ENCODE assay signal across 18 mouse cellular contexts in genomic region chr11:18069348-18070031, GRCm38 (mm10).
DNase-seq lines count a peak whose midpoint lies in the region; ATAC-seq and TF ChIP-seq lines count a peak whose summit lies in the region.
"Had no signal": no experiment of that assay in that cellular context is flagged by ENCODE, and none has a peak within 500 bp of the region (broad histone marks: within the 10 kb centered on the region; RNA-seq: fewer than 3 reads in every experiment).

No protein-coding gene starts in this region.

- ATAC-seq in forebrain, embryonic 14.5 days: peak; percentile 81
- peak; percentile 71 for ATAC-seq in hindbrain, embryonic 16.5 days
- peak; percentile 93 for ATAC-seq in neural tube, embryonic 13.5 days (ENCODE audit: low read depth)
- no peak for ATAC-seq in monocyte, adult 5-6 weeks (replicated peaks; ENCODE audit: insufficient number of reproducible peaks, low FRiP score, low TSS enrichment, poor library complexity, severe bottlenecking)
- ATAC-seq: intestine, postnatal 0 days had no signal

- TF ChIP-seq CTCF in brain, embryonic 14.5 days (IDR thresholded peaks at IDR 0.05; ENCODE audit: borderline replicate concordance, extremely low read depth, insufficient read depth, insufficient read length): no peak

- 41% methylated on average over 7 of the region's 7 CpGs for WGBS in forebrain, embryonic 14.5 days
- WGBS in hindbrain, embryonic 16.5 days: 36% methylated on average over 7 of the region's 7 CpGs
- WGBS in neural tube, embryonic 13.5 days: 35% methylated on average over 7 of the region's 7 CpGs

- H3K27ac ChIP-seq in forebrain, embryonic 14.5 days (ENCODE audit: low read depth, low read length): no peak overlapping the region
- 0 out of 2 replicates have a peak overlapping the region, but pooled peaks have one; percentile 31 for H3K27ac ChIP-seq in hindbrain, embryonic 16.5 days (ENCODE audit: low read depth, low read length)
- H3K27ac ChIP-seq in neural tube, embryonic 13.5 days (replicated peaks): peak overlapping the region; percentile 73
- H3K27ac ChIP-seq: kidney, postnatal 0 days; limb, embryonic 15.5 days; lung, embryonic 15.5 days had no signal

- no peak for TF ChIP-seq POLR2A in brain, embryonic 14.5 days (IDR thresholded peaks at IDR 0.05; ENCODE audit: borderline replicate concordance, extremely low read depth, insufficient read depth, insufficient read length, poor library complexity, severe bottlenecking)

- no peaks in the 10 kb centered on the region for H3K9me3 ChIP-seq in forebrain, embryonic 14.5 days (replicated peaks; ENCODE audit: control insufficient read depth, low read length)
- no peaks in the 10 kb centered on the region for H3K9me3 ChIP-seq in hindbrain, embryonic 16.5 days (ENCODE audit: control insufficient read depth, low read length)
- no peaks in the 10 kb centered on the region for H3K9me3 ChIP-seq in neural tube, embryonic 13.5 days
- H3K9me3 ChIP-seq: heart, embryonic 12.5 days; limb, embryonic 15.5 days; lung, embryonic 15.5 days; megakaryocyte, embryonic 14.5 days had no signal

- peaks cover 7% of the 10 kb centered on the region; the same call in 1 of the 2 replicates for H3K4me1 ChIP-seq in forebrain, embryonic 14.5 days (ENCODE audit: control insufficient read depth, insufficient read depth, low read length)
- 0 out of 2 replicates have a peak, but pooled peaks cover 3% of the 10 kb centered on the region for H3K4me1 ChIP-seq in hindbrain, embryonic 16.5 days (ENCODE audit: control insufficient read depth, insufficient read depth, low read depth, low read length)
- H3K4me1 ChIP-seq in neural tube, embryonic 13.5 days (replicated peaks): peaks cover 17% of the 10 kb centered on the region; the same call in 1 of the 2 replicates
- H3K4me1 ChIP-seq: limb, embryonic 15.5 days; megakaryocyte, embryonic 14.5 days had no signal

- no peak overlapping the region for H3K9ac ChIP-seq in forebrain, embryonic 14.5 days (ENCODE audit: low read length)
- H3K9ac ChIP-seq in hindbrain, embryonic 16.5 days (ENCODE audit: low read depth, low read length): no peak overlapping the region
- H3K9ac ChIP-seq in neural tube, embryonic 13.5 days: no peak overlapping the region
- H3K9ac ChIP-seq: heart, embryonic 12.5 days; limb, embryonic 15.5 days; lung, embryonic 15.5 days had no signal

- no peaks in the 10 kb centered on the region for H3K36me3 ChIP-seq in forebrain, embryonic 14.5 days (ENCODE audit: control insufficient read depth, insufficient read depth, low read length)
- no peaks in the 10 kb centered on the region for H3K36me3 ChIP-seq in hindbrain, embryonic 16.5 days (ENCODE audit: control insufficient read depth, insufficient read depth, low read length)
- no peaks in the 10 kb centered on the region for H3K36me3 ChIP-seq in neural tube, embryonic 13.5 days
- H3K36me3 ChIP-seq: heart, embryonic 12.5 days; limb, embryonic 15.5 days; lung, embryonic 15.5 days had no signal

- H3K4me3 ChIP-seq in forebrain, embryonic 14.5 days (ENCODE audit: low read depth, low read length): no peak overlapping the region
- H3K4me3 ChIP-seq in hindbrain, embryonic 16.5 days (ENCODE audit: low read length): no peak overlapping the region
- no peak overlapping the region for H3K4me3 ChIP-seq in neural tube, embryonic 13.5 days
- H3K4me3 ChIP-seq: heart, embryonic 12.5 days; limb, embryonic 15.5 days; lung, embryonic 15.5 days; megakaryocyte, embryonic 14.5 days had no signal

- peak; percentile 57 for DNase-seq in brain, embryonic 14.5 days (ENCODE audit: low read depth)
- DNase-seq in forebrain, embryonic 14.5 days (ENCODE audit: low spot score): peak; percentile 35
- DNase-seq in left cerebral cortex, postnatal 10 days (ENCODE audit: extremely low spot score in 1 of 2, low spot score in 2 of 2): no peak
- no peak for DNase-seq in layer of hippocampus, adult 11-12 months (ENCODE audit: low spot score)
- DNase-seq: adrenal gland, postnatal 25 days; cerebellum, adult 9-11 months; heart, postnatal 36 days; right cerebral cortex, adult 18-20 months; spleen, adult 18-20 months had no signal

- H3K4me2 ChIP-seq in forebrain, embryonic 14.5 days (ENCODE audit: low read length): no peak overlapping the region
- H3K4me2 ChIP-seq in hindbrain, embryonic 16.5 days (ENCODE audit: low read length): no peak overlapping the region
- H3K4me2 ChIP-seq in neural tube, embryonic 13.5 days: peak overlapping the region; percentile 22; the same call in 1 of the 2 replicates
- H3K4me2 ChIP-seq: heart, embryonic 12.5 days; limb, embryonic 15.5 days; lung, embryonic 15.5 days had no signal

- intact Hi-C loops in left cerebral cortex, postnatal 10 days (cut with DNase I): no loop called here

- H3K27me3 ChIP-seq in forebrain, embryonic 14.5 days (replicated peaks; ENCODE audit: control insufficient read depth, insufficient read depth, low read length): no peaks in the 10 kb centered on the region
- H3K27me3 ChIP-seq in hindbrain, embryonic 16.5 days (replicated peaks; ENCODE audit: control insufficient read depth, insufficient read depth, low read length): no peaks in the 10 kb centered on the region
- H3K27me3 ChIP-seq in neural tube, embryonic 13.5 days: no peaks in the 10 kb centered on the region
- H3K27me3 ChIP-seq: heart, embryonic 12.5 days; limb, embryonic 15.5 days; lung, embryonic 15.5 days; megakaryocyte, embryonic 14.5 days had no signal

Comparison
In these comparisons a context has a peak if more than half of its experiments do, and no peak if none do; other contexts are left out.
1. DNase-seq: peak in brain, embryonic 14.5 days (single experiment) and forebrain, embryonic 14.5 days (single experiment); none in left cerebral cortex, postnatal 10 days (0 of 2) and layer of hippocampus, adult 11-12 months (single experiment).